Mouse (Mus musculus) mature B cell (primary cell): ENCODE results near the gene Anapc13.

Experiments
- in situ Hi-C: fragments of 300-500 bp; cut with MboI; formaldehyde crosslinking; loops from 2 replicates; pipeline ENCODE4 v1.14.3; 2019

The Anapc13 gene

GRCm38 (mm10) chr9:102631589-102632147, 5.6 kb downstream of the Anapc13 start:
- in situ Hi-C loops, result loop anchor here (10.0 kb wide), 1 partner anchor 243 kb away; no protein-coding TSS in a partner anchor

- in situ Hi-C loops, result loop anchor here (10.0 kb wide), 1 partner anchor 243 kb away; no protein-coding TSS in a partner anchor
Observed at GRCm38 (mm10) chr9:102632173-102632572, 6.1 kb downstream of the Anapc13 start.

GRCm38 (mm10) chr9:102632923-102633537, 6.9 kb downstream of the Anapc13 start:
- in situ Hi-C loops, result loop anchor here (10.0 kb wide), 1 partner anchor 242 kb away; no protein-coding TSS in a partner anchor

DNA sequence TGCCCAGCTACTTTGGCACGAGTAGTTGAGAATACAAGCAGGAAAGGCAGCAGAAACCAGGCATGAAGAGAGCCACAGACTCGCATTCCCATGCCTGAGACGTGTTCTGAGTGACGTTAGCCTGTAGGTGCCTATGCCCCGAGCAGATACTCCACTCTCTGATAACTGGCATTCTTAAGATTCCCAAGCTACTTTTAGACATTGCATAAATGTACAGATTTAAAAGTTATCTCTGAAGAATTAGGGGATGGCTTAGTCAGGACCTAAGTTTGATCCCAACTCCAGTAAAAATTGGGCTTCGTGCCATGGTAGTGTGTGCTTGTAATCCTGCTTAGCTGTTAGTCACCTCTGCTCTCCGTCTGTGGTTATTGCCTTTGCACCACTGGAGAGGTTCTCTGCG, 8.4 kb downstream of the Anapc13 start:
- in situ Hi-C loops, result loop anchor here (10.0 kb wide), 1 partner anchor 240 kb away; no protein-coding TSS in a partner anchor

GRCm38 (mm10) chr9:102636553-102636952, 10.5 kb downstream of the Anapc13 start:
- in situ Hi-C loops, result loop anchor here (10.0 kb wide), 1 partner anchor 238 kb away; no protein-coding TSS in a partner anchor

- in situ Hi-C loops, result loop anchor here (10.0 kb wide), 1 partner anchor 238 kb away; no protein-coding TSS in a partner anchor
Observed at GRCm38 (mm10) chr9:102637115-102637514, 11.0 kb downstream of the Anapc13 start.

DNA sequence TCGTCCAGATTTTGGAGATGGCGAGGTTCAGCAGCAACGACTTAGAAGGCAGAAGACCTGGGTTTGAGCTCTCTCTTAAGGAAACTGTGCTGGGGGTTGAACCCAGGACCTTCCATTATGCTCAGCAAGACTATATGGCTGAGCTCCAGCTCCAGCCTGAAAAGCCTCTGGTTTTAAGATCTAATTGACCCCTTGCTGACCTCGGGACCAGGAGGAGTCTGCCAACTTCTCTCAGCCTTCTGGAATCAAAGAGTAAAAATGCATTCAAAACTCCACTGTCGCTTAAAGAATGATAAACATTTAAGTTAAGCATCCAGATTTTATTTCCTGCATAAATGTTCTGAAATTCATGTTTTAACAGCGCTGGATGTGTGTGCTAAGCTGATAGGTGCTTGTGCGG, 12.9 kb downstream of the Anapc13 start:
- in situ Hi-C loops, result loop anchor here (10.0 kb wide), 1 partner anchor 236 kb away; no protein-coding TSS in a partner anchor

- in situ Hi-C loops, result loop anchor here (10.0 kb wide), 1 partner anchor 235 kb away; no protein-coding TSS in a partner anchor
Observed at GRCm38 (mm10) chr9:102639510-102639909, 13.4 kb downstream of the Anapc13 start.

- in situ Hi-C loops, result loop anchor here (10.0 kb wide), 1 partner anchor 133 kb away; no protein-coding TSS in a partner anchor
Observed at GRCm38 (mm10) chr9:102641531-102641930, 15.4 kb downstream of the Anapc13 start.

- in situ Hi-C loops, result loop anchor here (10.0 kb wide), 1 partner anchor 132 kb away; no protein-coding TSS in a partner anchor
Observed at GRCm38 (mm10) chr9:102643071-102643485, 17.0 kb downstream of the Anapc13 start.

DNA sequence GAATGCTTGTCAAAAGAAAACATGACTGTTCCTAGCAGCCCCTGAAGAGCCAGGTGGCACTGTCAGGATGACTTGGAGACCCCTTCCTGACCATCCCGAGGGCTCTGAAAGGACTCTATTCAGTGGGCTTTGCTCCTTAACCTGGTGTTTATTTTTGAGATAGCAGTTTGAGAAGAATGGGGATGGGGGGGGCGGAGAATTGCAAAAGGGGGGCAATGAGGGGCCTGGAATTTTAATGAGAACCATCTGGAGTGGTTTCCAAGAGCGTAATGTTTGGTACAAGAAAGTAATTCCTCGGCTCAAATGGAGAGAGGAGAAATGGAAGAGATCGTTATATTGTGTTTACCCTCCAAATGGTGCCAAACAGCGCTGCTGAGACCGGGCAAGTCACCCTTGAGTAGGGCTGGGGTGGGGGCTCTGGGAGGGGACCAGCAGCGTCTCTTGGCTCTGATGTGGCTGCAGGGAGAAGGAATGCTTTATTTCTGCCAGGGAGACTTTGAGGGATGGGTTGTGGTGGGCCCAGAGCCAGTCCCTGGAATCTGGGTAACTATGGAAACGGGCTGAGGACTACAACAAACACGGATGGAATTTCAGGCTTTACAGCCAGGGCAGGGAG, 17.5 kb downstream of the Anapc13 start:
- in situ Hi-C loops, result loop anchor here (10.0 kb wide), 1 partner anchor 131 kb away; no protein-coding TSS in a partner anchor

GRCm38 (mm10) chr9:102645119-102645695, 19.1 kb downstream of the Anapc13 start:
- in situ Hi-C loops, result loop anchor here (10.0 kb wide), 1 partner anchor 130 kb away; no protein-coding TSS in a partner anchor

GRCm38 (mm10) chr9:102647010-102647409, 20.9 kb downstream of the Anapc13 start:
- in situ Hi-C loops, result loop anchor here (10.0 kb wide), 1 partner anchor 128 kb away; no protein-coding TSS in a partner anchor

GRCm38 (mm10) chr9:102649917-102650527, 23.9 kb downstream of the Anapc13 start:
- in situ Hi-C loops, result loop anchor here (10.0 kb wide), 1 partner anchor 125 kb away; no protein-coding TSS in a partner anchor

- in situ Hi-C loops, result no loop called here
Observed at GRCm38 (mm10) chr9:102650637-102651036, 24.5 kb downstream of the Anapc13 start.

DNA sequence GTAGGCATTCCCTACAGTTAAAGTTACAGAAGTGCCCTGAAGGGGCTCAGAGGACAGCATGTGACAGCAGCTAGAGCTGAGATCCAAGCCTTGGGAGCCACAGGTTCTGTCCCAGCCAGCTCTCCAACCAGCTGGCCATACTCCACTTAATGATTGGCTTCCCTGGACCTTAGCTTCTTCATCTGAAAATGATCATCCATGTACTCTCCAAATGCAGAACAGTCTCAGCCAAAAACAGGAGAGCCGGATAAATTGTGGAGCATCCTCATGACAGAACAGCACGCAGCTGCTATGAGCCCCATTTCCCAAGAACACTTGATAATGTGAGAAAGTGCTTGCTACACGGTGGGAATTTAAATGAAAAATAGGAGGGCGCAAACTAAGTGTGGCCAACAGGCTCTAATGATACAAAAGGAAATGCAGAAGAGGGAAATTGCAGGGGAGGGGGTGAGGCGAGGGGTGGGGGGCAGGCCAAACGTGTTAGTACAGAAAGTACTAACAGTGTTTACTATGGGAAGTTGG, 25.2 kb downstream of the Anapc13 start:
- in situ Hi-C loops, result no loop called here

GRCm38 (mm10) chr9:102656355-102657095, 30.4 kb downstream of the Anapc13 start:
- in situ Hi-C loops, result no loop called here

DNA sequence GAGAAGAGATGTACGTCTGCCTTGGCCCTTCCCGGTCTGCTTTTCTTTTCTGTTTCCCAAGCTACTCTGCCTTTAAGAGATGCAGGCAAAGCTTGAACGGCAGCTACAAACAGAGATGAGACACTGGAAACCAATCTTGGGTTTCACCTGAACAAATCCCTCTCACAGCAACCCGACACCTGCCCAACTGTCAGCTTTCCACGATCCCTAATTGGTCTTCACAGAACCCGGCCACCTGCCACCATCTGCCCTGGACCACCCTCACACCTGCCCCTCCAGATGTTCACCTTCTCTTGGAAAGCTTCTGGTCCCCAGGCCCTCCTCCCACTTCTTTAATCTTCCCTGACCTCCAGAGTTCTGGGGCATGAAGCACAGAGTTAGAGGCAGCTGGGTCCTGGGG, 42.0 kb downstream of the Anapc13 start:
- in situ Hi-C loops, result no loop called here

GRCm38 (mm10) chr9:102668906-102669305, 42.8 kb downstream of the Anapc13 start:
- in situ Hi-C loops, result no loop called here

DNA sequence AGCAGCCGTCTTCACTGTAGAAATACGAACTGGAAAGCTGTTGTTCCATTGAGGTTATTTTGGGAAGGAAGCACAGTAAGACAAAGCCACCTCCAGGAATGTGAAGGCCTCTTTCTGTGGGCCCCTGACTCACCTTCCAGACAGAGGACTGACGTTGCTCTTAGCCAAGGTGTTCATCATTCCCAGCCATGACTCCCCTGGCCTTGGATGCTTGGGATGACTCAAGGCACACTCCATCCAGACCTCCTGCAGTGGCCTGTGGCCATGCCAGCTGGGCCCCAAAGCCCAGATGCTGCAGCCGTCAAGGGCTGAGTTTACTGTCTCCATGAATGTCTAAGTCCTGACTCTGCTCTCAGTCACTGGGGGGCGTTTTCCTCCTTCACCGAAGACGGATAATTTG, 47.3 kb downstream of the Anapc13 start:
- in situ Hi-C loops, result no loop called here
